Mouse (Mus musculus): ENCODE results near the gene Igfbp3.

Gene Igfbp3

DNA sequence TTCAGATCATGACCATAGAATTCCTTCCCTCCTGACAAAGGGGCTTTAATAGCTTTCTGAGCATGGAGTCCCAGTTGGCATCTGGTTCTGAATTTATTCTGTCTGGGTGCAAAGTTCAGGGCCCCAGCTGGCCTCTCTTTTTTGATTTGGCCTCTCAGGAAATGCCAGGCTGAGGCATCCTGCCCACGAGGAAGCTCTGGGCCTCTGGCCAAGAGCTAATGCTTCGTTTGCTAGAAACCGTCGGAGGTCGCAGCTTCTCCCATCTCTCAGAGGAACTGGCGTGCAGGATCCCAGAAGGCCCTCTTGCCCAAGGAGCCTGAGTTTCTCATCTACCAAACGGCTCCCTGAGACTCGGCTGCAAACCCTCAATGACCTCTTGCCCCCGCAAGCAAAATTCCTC, 2.5 kb downstream of the Igfbp3 start:
- no peak for DNase-seq (ENCODE audit: low spot score)

DNA sequence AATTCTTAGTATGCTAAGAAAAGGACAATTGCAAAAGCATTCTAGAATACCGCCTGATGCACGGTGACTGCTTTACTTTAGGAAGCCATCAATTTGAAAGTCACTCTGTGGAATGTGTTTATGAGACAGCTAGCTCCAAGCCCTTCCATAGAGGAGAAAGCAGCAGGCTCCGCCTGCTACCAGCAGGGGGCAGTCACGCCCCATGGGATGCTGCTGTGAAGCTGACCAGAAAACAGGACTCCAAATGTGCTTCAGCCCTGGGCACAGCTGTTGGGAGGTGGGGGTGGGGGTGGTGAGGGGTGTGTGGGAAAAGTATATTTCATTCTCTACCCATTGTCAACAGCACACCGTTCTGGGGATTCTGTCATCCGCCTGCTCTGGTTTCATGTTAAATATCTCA, 3.4 kb downstream of the Igfbp3 start:
- peak; percentile 84 for DNase-seq (ENCODE audit: low spot score)

DNA sequence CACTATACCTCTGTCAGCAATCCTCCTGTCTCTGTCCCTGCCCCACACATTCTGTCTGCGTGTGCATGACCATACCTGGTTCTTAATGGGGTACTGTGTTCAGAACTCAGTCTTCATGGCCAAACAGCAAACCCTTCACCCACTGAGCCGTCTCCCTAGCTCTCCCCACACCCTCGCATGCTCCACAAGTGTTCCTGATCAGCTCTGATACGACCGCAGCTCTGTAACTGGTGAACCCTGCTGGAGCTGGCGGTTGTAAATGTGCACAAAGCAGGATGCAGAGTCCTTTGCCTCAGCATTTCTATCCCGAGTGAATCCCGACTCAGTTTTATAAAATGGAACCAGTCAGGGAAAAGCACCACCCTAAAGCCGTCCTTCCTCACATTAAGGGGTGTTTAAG, 9.9 kb downstream of the Igfbp3 start:
- DNase-seq (ENCODE audit: low spot score) = no peak

DNA sequence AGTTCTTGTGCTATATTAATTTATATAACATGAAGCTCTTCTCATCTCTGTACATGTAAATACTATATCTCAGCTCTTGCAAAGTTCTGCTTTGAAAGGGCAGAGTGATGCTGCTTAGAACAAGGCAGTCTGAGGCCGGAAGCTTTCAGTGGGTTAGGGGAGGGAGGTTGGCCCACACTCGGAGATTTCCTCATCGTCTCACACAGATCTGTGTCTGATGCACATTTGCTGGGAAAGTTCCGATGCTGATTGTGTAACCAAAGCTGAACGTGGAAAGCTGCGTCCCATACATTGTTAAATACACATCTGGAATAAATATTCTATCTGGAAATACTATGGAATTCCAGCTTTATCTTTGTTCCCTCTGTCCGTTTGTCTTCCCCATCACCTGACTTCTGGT, 11.5 kb downstream of the Igfbp3 start:
- DNase-seq (ENCODE audit: low spot score) = no peak

DNA sequence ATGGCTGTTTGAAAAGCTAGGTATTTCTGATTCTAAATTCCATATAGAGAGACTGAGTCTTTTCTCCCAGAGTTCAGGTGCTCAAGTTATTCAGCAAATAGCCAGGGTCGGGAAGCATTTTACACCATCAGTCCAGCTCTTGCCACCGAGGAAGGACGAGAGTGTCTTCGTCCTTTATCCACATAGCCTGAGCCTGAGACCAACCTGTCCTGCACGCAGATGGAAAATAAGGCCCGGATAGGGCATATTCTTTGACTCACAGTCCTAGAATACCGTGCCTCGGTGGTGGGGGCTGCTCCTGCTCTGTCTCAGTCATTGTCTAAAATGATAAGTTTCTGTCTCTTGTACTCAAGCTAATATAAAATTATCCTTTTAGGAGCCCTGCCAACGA, 13.3 kb downstream of the Igfbp3 start:
- DNase-seq (ENCODE audit: low spot score) = no peak

DNA sequence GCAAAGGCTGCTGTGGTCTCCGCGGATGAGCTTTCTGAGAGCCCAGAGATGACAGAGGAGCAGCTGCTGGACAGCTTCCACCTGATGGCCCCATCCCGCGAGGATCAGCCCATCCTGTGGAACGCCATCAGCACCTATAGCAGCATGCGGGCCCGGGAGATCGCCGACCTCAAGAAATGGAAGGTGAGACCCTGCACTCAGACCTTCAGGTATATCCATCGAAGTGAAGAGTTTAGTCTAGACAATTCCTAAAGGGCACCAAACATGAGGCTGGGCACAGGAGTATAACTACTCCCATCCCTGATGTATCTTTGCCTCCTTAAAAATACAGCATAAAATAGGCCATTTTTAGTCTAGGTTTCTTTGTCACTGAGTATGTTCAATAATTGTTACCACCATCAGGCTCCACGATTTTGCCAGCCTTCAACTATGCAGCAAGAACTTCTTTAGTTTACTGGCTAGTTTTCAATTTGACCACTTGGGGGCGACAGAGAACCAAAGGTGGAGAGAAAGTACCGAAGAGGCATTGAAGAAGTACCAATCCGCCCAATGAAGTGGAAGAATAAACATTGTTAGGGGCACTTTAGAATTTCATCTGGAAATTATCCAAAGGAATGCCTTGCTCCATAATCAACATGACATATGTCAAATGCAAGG, 13.9 kb downstream of the Igfbp3 start:
- DNase-seq (ENCODE audit: low spot score) = peak; percentile 86

DNA sequence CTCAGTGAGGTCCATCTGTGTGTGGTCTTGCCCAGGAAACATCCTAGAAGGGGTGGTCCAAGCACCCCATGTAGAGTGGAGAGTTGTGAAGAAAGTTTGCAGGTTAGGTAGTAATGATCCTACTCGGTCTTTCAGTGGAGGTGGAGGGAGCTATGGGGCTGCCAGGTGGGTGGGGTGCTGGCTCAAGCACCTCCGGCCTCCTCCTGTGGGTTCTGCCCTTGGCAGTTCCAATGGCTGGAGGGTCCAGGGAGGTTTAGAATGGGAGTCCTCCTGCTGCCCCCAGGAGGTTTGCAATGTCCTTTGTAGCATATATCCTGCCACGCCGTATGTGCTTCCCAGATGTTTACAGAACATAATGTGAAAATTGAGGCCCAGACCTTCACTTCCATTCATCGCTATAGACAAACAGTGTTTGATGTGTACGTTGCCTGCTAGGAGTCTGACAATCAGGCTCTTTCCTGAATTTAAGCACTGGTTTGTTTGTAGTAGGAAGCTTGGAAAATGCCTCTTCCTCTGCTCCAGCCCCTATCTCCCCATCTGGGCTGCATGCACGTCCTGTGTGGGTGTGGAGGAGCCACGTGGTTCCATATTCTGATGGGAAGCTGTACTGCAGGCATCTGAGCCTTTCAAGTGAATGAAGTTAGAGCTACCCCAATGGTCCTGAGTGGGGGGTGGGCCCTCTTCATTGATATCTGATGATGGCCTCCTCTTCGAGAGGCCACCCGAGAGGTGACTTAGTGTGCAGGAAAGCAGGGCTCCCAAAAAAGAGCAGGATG, 15.1 kb downstream of the Igfbp3 start:
- DNase-seq (ENCODE audit: low spot score) = no peak

DNA sequence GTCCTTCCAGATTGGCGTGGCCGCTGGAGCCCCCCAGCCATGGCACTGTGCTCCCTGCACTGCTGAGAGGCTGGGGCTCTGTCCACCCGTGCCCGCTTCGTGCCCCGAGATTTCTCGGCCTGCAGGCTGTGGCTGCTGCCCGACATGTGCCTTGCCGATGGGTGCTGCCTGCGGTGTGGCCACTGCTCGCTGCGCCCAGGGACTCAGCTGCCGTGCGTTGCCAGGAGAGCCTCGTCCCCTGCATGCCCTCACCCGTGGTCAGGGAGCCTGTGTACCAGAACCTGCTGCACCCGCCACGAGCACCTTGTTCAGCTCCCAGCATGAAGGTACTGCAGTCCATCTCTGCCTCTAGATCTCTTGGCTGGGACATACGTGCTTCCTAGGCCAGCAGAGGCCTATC, 15.7 kb downstream of the Igfbp3 start:
- no peak for DNase-seq (ENCODE audit: low spot score)

DNA sequence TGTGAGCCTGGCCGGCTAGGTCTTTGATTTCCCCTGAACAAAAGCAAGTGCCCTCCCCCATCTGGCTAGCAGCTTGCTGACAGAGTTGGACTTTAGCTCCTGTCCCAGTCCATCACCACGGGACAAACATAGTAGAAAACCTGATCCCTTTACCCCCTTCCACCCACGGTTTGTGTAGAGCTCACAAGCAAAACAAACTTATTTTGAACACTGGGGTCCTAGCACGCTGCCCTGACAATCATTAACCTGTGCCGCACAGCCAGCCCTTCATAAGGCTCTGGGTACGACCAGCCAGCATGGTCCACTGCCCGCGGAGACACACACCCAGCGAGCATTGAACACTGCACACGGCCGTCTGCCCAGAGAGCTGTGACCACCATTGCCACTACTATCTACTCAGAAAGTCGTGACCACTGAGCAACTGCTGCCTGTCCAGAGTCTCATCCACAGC, 16.2 kb downstream of the Igfbp3 start, which contains the start of gene Igfbp1:
Igfbp1 (plus strand) TSS at position 292 of the 451 bp plus-strand sequence.
- no peak for DNase-seq (ENCODE audit: low spot score)

DNA sequence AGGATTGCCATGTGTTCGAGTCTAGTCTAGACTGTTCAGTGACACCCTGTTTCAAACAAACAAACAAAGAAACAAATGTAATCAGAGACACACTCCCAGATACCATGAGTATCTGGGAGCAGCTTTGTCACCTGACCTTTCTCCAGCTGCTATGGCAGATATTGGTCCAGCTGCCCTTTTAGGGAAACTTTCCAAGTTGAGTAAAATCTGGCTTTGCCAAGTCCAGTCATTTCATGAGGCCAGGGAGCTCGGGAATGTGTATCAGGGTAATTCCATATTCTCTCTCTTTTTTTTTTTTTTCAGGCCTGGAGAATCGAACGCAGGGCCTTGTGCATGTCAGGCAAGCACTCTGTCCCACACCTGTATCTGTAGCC, 18.4 kb downstream of the Igfbp3 start:
- DNase-seq (ENCODE audit: low spot score) = no peak

DNA sequence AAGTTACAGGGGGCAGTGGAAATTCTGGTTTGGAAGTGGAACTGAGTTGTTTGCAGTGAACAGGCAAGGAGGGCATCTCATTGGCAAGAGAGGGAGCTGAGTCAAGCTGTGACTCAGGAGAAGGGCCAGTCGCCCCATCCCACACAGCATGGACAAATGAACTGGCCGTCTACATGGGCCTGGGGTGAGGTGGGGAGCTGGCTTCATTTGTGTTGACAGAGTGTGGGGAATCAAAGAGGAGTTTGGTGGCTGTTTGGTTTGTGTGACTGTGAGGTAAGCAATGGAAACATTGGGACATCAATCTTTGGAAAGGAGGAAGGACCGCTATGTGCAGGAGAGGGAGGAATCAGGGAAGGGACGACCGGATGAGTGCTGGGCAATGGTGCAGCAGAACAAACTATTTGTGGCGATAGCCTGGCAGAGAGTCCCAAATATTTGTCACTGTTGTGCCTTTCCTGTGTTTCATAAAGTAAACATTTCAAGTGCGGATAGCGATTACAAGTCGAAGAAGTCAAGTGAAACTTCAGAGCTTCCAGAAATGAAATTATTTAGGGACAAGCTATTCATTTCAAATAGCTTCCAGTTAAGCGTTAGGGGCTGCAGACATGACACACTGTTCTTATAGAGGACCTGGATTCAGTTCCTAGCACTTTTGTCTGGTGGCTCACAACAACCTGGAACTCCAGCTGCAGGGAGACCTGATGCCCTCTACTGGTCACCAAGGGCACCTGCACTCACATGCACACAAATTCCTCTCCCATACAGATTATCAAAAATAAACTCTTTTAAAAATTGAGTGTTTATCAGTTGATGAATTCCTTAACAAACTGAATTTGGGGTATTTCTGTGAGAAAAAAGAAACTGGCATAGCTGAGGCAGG, 19.1 kb downstream of the Igfbp3 start:
- no peak for DNase-seq (ENCODE audit: low spot score)

DNA sequence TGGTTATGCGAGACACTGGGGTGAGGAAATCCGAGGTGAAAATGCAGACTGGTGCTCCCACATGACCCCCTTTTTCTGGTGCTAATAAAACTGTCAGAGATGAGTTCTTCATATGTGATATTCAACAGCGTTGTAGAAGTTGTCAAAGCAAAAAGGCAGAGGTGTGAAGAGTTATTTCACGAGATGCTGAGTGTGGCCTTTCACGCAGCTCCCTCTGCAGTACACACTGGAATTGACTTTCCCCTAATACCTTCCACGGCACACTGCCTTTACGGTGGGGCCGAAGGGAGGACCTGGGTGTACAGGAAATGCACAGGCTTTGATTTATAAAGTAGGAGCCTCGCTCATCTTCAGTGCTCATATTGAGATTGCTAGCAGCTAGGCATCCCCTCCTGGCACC, 20.6 kb downstream of the Igfbp3 start:
- no peak for DNase-seq (ENCODE audit: low spot score)

DNA sequence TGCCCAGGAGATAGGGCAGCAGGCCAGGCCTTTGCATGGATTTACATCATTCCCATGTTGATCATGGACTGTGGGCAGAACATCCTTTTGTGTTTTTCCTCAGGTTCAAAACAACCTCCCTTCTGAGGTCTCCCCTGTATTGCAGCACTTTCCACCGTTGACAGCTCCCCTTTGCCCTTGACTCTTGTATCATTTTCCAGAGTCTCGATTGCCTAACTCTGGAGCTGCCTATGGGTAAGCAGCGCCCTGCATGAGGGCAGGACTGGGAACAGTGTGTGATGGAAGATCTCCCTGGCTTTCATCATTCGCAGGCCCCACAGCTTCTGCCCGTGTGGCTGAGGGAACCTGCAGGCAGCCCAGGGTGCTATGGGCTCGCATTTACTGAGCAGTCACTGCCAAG, 21.0 kb downstream of the Igfbp3 start:
- no peak for DNase-seq (ENCODE audit: low spot score)

DNA sequence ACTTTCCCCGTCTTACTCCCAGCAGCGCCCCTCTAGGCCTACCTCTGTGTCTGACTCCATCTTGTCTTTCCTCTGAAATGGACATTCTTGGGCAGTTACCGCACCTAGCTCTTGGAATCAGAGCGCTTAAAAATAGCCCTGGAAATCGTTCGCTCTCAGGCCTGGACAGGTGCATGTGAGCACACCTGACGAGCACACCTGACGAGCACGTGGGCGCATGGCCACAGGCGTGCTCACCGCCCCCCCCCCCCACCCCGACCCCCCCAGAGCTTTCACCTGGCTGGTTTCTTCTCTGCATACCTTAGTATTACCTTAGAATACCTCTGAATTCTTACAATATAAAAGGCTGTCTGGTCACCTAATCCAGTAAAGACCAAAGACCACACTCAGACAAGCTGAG, 25.3 kb downstream of the Igfbp3 start, which contains the start of gene Gm11985:
Gm11985 (minus strand) TSS at position 101 of the 400 bp plus-strand sequence.
- no peak for DNase-seq (ENCODE audit: low spot score)

DNA sequence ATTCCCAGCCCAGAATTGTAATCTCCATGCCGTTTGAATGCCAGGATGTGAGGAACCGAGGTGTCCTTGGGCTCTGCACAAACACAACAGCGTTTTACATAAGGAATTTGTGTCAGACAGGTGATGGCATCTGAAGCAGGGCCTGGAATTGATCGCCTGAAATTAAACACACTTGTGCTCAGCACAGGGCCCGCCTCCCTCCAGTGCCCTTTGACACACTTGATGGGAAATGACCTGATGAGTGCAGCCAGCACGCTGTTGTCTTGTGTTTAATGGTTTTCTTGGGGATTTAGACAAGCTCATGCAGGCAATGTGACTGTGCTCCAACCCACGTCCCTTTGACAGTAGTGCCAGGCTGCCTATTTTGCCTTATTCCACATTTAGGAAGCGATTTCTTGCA, 26.3 kb downstream of the Igfbp3 start:
- peak; percentile 15 for DNase-seq (ENCODE audit: low spot score)

DNA sequence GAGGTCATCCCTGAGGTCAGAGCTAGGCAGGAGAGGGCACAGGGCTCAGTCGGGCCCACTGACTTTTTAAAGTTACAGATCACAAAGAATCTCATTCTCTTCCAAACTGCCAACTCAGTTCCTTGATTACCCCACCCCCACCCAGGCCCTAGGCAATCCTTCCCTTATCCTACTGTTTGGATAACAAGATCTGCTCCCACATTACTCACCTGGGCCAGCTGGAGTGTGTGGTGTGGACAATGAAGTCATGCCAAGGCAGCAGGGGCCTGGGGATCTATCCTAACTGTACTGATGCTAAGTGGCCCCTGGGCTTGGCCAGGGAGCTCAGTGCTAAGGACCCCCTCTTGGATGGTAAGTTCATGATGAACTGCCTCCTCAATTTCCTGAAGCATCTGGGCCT, 29.3 kb downstream of the Igfbp3 start:
- no peak for DNase-seq (ENCODE audit: low spot score)

DNA sequence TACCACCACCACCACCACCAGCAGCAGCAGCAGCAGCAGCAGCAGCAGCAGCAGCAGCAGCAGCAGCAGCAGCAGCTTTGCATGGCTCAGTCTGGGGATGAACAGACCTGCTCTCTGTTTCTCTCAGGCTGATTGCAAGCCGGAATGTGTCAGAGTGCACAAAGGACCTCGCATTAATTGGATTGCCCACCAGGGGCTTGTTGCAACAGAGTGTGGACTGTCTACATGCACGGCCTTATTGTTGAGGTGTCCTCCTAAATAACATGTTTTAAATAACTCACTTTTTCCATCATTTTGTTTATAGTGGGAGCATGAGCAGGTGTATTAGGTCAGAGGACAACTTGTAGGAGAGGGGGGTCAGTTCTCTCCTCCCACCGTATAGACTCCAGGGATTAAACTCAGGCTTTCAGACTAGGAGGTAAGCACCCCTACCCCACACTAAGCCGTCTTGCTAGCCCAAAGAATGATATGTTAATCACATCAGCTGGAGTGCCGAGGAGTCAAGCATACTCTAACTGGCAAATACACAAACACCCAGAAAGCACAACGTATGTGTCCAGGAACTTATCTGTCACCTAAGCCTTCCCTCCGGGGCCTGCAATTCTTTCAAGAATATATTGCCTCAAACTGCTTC, 31.2 kb downstream of the Igfbp3 start:
- peak; percentile 53 for DNase-seq (ENCODE audit: low spot score)

DNA sequence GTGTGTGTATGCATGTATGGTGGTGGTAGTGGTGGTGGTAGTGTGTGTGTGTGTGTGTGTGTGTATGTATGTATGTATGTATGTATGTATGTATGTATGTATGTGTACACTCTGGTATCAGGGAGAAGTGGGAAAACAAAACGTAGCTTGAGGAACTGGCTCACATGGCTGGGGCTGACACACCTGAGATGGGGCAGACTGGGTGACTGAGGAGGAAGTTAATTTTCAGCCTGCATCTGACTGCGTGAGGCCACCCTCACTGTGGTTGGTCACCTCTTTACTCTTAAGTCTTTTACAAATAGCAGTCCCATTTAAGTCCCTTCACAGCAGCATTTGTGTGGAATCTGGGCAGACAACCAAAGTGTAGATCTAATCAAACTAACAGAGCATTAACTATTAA, 34.4 kb downstream of the Igfbp3 start:
- no peak for DNase-seq (ENCODE audit: low spot score)

DNA sequence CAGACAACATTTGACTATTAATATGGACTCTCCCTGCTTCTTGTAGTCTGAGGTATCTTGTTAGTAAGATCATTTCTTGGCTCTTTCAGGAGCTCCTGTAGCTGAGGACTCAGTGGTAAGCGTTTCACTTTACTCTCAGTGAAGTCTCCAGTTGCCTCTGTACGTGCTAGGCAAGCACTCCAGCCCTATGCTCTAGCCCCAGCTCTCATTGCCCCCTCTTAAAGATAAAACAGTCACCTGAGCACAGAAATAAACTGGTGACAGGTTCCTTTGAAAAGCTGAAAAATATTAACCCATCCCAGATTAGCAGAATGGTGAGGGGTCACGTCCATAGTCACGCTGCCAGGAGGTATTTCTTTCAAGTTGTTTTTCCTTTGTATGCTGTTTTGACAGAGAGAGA, 35.0 kb downstream of the Igfbp3 start:
- DNase-seq (ENCODE audit: low spot score) = no peak

DNA sequence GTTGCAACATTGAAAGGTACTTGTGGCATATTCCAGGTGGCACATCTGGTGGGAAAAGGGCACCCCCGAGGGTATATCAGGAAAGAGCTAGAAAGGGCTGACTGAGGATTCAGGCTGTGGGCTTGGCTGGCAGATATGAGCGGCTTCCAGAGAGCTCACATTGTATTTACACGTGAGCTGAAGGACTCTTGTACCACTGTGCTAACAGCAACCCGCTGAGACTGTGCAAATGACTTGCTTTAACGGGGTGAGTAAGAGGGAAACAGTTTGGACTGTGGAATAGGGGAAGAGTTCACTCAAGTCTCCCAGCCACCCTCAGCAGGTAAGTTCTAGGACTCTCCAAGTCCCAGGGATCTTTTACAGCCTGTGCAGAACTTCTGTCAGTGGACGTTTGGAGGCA, 40.1 kb downstream of the Igfbp3 start:
- no peak for DNase-seq (ENCODE audit: low spot score)

DNA sequence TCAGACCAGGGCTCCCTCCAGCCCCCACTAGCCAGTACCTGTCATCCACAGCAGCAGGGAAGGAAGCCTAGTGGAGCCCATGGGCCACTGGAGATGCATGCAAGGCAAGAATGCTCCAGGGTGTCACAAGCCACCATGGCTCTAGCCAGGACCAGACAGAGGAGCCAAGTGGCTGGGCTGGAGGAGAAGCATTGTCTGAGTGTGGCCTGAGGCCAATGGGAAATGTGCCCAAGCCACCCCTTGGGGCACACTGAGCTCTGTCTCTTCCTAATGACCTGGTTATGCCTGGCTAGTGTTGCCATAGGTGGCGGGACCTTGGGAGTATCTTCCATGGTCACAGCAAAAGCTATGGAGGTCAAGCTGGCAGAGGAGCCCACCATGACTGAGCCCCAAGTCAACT, 44.1 kb downstream of the Igfbp3 start:
- DNase-seq (ENCODE audit: low spot score) = no peak

DNA sequence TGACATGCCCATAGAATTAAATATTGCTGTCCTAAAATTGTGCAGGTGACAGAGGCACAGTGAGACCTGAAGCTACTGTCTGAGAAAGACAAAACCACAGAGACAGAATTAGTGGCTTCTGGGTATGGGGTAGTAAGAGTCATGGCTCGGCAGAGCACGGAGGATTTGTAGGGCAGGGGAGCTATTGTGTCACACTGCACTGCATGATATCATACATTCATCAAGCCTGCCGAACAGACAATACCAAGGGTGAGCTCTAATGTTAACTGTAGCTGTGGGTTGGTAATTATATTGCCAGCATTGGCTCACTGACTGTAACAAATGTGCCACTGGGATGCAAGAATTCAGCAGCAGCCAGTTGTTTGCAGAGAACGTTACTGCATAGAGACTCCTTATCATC, 49.3 kb downstream of the Igfbp3 start:
- DNase-seq (ENCODE audit: low spot score) = no peak
